Mouse (Mus musculus): Measurements from ENCODE around the gene Slc22a23.

The Slc22a23 gene

DNA sequence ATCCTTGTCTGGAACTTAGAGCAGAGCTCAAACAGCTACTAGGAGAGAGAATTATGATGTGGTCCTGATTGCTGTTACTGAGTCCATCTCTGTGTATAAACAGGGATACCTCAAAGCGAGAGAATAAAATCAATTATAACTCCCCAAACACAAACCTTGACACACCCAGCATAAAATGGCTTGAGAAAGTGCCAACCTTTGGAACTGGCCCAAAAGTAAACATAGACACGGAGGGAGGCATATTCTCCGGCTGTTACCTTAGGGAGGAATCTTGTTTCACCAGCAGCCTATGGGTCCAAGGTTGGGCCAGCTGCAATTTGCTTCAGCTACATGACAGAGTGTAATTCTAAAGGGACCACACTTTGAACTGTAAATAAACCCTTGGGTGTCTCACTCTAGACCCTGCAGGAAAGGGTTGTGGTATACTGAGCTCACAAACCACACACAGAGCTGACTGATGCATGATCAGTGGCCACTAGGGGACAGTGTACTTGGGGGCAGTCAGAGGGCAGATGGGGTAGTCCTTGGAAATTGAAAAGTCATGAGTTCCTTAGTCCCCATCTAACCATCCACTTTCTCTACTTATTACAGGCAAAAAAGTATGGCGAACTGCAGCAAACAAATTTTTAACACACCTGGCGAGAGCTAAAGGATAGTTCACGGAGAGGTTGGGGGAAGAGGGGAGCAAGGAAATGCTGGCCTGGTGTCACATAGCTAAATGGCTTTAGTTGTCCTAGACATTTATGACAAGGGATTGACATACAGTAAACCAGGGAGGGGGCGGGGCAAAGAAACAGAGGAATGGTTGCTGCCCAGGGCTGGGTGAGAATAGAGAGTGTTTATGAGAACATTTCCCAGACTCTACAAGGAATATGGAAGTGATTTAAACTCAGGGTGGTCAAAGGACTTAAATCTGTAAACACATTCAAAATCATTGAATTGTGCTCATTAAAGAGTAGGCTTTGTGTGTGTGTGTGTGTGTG, 45.3 kb downstream of the Slc22a23 start:
- DNase-seq (ENCODE audit: low spot score): no peak

GRCm38 (mm10) chr13:34298674-34299073, 46.3 kb downstream of the Slc22a23 start:
- DNase-seq (ENCODE audit: low spot score): no peak

GRCm38 (mm10) chr13:34298061-34298460, 46.9 kb downstream of the Slc22a23 start:
- DNase-seq (ENCODE audit: low spot score): no peak

GRCm38 (mm10) chr13:34295787-34296435, 49.1 kb downstream of the Slc22a23 start:
- no peak for DNase-seq (ENCODE audit: low spot score)

DNA sequence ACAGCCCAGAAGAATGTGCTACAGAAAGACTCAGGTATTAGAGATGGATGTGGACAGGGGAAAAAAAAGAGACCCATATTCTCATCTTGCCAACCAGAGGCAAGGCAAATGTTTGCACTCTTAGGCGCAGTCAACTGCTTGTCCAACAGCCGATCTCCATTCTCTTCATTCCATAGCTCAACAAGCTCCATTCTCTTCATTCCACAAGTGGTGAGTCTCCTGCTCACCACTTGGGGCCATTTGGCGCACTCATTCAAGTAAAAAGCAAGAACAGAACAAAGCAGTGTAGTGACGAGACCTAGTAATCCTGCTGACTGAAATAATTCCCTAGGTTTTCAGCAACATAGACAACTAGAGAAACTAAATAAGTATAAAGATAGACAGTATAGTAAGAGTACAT, 50.8 kb downstream of the Slc22a23 start:
- DNase-seq (ENCODE audit: low spot score): no peak

- DNase-seq (ENCODE audit: low spot score): no peak
Measured at GRCm38 (mm10) chr13:34292042-34292441, 52.9 kb downstream of the Slc22a23 start.

DNA sequence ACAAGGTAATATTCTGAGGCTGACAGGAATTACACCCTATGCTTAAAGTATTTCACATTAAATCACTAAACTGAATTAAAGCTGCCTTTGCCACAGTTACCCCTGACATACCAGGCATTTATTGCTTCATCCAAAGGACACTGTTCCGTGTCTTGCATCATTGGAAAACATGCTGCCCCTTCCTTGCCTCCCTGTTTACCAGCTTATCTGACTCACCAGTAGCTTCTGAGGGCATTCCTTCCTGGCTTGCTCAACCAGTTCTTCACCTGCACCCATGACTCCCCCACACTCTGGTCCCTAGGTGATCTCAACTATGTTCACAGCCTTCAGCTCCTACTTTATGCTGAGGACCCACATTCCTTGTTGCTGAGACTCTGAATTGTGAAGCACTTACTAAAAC, 54.6 kb downstream of the Slc22a23 start:
- no peak for DNase-seq (ENCODE audit: low spot score)

GRCm38 (mm10) chr13:34289567-34289966, 55.4 kb downstream of the Slc22a23 start:
- no peak for DNase-seq (ENCODE audit: low spot score)

GRCm38 (mm10) chr13:34288129-34288528, 56.9 kb downstream of the Slc22a23 start:
- DNase-seq (ENCODE audit: low spot score): no peak

- DNase-seq (ENCODE audit: low spot score): no peak
Measured at GRCm38 (mm10) chr13:34287601-34288083, 57.3 kb downstream of the Slc22a23 start.

DNA sequence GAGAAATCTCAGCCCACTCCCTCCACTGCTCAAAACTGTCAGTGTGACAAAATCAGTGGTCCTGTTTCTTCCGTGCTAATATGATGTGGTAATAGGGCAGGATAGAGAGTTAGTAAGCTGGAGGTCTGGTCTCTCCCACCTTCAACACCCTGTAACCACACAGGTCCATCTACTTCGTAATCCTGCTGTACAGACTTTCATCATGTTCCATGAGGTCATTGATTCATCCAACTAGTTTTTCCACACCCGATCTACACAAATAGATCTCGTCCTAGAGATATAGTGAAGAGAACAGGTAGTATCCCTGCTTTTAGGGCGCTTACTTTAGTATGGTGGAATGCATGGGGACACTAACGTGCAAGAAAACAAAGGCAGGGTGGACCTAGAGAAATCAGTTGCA, 63.6 kb downstream of the Slc22a23 start:
- DNase-seq (ENCODE audit: low spot score): no peak

GRCm38 (mm10) chr13:34278759-34279270, 66.2 kb downstream of the Slc22a23 start:
- peak; percentile 59 for DNase-seq (ENCODE audit: low spot score)

GRCm38 (mm10) chr13:34278288-34278701, 66.7 kb downstream of the Slc22a23 start:
- DNase-seq (ENCODE audit: low spot score): peak; percentile 68

GRCm38 (mm10) chr13:34277611-34278010, 67.4 kb downstream of the Slc22a23 start:
- no peak for DNase-seq (ENCODE audit: low spot score)

- DNase-seq (ENCODE audit: low spot score): no peak
Measured at GRCm38 (mm10) chr13:34277001-34277400, 68.0 kb downstream of the Slc22a23 start.

DNA sequence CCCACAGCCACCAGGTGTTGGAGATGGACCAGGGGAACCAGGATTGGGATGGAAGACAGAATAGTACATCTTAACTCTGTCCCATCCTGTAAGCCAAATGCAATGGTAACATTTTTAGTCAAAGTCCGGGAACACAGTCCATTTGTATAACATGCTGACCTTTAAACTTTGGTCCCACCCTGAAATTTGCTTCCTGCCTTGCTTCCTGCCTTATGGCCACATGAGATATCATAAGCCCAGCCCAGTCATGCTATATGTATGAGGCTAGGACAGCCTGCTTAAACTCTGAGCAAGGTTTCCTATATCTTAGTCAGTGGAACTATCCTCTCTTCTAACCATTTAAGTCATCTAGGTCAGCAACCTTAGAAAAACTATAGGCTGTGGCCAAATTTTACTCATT, 70.1 kb downstream of the Slc22a23 start:
- no peak for DNase-seq (ENCODE audit: low spot score)

- peak; percentile 37 for DNase-seq (ENCODE audit: low spot score)
Measured at GRCm38 (mm10) chr13:34274417-34274816, 70.6 kb downstream of the Slc22a23 start.

- DNase-seq (ENCODE audit: low spot score): no peak
Measured at GRCm38 (mm10) chr13:34272275-34273054, 72.5 kb downstream of the Slc22a23 start.

DNA sequence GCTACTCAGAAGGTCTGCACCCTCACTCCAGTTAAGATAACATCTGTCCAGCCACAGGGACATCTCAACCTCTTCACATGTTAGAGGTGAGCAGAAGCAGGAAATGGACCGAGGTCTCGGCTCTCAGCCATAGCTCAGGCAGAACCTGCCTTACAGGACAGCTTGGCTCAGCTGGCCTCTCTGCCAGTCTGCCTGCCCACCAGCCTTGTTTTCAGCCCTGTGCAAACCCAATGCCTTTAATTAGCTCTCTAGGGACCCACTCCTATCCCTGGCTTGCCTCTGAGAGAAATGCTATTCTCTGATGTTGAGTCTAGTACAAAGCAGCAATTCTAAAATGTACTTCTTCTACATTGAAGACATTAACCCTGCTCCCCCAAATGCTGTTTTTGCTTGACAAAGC, 73.3 kb downstream of the Slc22a23 start:
- no peak for DNase-seq (ENCODE audit: low spot score)

DNA sequence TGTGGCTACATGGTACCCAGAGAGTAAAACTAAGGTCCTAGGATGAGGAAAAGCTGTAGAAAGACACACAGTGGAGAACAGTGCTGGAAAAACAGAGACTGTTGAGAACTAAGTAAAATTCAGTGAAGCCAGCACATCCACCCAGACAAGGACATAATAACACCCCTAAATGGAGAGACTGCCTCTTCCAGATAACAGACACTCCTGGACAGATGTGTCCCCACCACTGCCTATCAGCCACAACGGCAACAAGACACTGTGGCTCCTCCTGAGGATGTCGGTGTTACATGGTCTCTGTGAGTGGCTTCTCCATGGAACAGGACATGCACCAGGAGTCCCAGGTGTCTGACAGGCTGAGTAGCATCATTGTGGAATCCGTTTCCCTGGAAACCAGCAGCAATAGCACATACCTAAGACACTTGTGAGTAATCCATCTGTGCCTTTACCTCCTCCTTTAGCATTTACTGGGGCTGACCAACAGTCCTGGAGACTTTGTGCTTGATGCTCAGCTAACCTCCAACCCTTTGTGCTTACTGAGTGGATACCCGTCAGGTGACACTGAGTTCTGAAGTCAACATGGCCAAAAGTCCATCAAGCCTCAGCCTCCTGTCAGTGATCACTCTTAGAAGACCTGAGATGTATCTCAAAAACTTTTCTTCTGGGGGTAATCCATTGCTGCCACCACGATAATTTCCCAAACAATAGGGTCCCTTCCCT, 73.9 kb downstream of the Slc22a23 start:
- DNase-seq (ENCODE audit: low spot score): no peak

DNA sequence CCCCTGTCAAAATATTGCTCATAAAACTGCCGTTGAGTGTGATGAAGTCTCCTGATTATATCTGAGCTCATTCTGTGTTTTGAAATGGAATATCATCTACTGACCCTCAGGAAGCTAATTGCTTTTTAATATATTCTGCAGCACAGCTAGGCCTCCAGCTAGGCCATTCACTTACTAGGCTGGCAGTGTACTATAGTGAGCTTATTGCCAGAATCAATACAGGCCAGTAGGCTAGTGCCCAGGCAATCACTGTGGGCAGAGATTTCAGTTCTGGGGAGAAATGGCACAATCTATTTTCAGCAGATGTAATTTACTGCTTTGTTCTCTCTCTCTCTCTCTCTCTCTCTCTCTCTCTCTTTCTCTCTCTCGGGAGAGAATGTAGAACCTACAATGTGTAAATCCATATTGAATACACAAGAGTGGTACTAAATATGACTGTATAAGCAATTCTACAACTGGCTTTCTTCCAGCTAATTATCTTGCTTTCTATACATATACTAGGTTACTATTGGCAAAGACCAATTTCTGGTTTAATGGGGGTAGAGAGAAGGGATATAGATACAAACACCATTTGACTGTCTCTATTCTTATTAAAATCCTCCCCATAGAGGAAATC, 75.5 kb downstream of the Slc22a23 start:
- no peak for DNase-seq (ENCODE audit: low spot score)

All from layer of hippocampus, adult 11-12 months (tissue).